Mouse (Mus musculus): Measurements from ENCODE around the gene Gng10.

Gng10 gene

DNA sequence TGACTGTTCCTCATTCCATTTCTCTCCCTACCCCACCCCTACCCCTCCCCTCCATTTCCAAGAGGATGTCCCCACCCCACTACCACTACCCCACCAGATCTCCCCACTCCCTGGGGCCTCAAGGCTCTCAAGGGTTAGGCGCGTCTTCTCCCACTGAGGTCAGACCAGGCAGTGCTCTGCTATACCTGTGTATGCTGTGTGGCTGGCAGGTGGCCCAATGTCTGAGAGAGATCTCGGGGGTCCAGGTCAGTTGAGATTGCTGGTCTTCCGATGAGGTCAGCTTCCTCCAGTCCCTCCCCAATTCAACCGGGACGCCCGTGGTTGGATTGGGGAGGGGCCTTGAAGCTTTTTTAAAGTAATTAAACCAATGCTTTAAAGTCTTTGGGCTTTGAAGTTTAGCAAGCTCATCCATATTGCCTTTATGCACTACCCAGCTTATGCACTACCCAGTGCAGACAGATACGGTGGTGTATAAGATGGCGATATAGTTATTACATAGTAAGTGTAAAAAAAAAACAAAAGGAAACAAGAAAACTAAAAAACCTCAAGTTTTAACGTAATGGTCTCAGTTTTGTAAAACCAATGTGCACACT lies 467 bp upstream of the Gng10 start:
- peak; percentile 47 for DNase-seq

- DNase-seq = peak; percentile 20
Observed at GRCm38 (mm10) chr4:59035786-59036350, 980 bp downstream of the Gng10 start.

- peak; percentile 64 for DNase-seq
Observed at GRCm38 (mm10) chr4:59036490-59037127, 1.7 kb downstream of the Gng10 start.

DNA sequence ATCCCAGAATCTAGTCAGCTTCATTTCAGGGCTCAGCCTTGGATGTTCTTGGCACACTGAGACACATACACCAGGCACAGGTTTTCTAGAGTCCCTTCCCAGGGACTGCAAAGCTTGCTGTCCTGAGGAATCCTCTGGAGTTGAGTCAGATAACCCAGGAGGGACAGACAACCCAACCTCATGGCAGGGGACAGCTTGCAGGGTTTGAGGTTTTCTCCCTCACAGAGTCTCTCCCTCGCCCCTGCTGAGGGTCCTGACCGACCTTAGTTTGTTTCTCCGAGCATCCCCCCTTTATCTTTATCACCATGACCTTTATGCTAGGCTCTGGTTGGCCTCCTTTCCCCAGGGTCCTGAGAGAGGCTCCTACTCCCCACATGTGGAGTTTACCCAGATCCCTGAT lies 2.6 kb downstream of the Gng10 start:
- no peak for DNase-seq

- DNase-seq = no peak
Observed at GRCm38 (mm10) chr4:59040397-59041287, 5.8 kb downstream of the Gng10 start.

DNA sequence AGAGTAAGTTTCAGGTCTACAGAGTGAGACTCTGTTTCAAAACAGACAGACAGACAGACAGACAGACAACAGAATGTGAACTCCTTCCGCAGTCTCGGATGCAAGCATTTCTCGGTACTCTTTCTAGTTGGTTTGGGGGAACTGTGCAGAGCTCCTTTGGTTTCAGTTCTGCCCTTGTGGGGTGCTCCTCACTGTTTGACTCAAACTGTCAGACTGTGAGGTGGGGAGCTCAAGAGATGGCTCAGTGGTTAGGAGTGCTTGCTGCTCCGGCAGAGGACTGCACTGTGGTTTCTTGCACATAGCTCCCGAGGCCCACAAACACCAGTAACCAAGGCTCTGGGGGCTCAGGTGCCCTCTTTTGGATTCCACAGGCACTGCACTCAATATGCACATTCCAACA lies 8.2 kb downstream of the Gng10 start:
- no peak for DNase-seq

GRCm38 (mm10) chr4:59043891-59044290 lies 9.0 kb downstream of the Gng10 start:
- no peak for DNase-seq

DNA sequence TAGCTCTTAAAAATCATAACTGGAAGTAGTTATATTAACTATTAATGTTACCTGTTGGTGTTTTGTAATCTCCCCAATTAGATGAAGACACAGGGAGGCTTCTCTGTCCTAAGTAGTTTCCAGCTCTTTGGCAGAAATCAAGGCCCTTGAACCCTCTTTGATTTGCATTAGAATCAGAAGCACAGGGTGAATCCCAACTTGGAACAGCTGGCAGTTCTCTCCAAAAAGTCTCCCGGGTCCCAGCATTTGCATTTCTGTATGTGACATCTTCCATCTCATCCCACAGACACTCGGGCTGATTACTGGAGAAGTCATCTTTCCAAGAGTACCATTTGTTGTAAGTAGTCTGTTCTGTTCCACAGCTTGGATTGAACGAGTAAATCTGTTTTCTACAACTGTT lies 12.3 kb downstream of the Gng10 start:
- DNase-seq = no peak

DNA sequence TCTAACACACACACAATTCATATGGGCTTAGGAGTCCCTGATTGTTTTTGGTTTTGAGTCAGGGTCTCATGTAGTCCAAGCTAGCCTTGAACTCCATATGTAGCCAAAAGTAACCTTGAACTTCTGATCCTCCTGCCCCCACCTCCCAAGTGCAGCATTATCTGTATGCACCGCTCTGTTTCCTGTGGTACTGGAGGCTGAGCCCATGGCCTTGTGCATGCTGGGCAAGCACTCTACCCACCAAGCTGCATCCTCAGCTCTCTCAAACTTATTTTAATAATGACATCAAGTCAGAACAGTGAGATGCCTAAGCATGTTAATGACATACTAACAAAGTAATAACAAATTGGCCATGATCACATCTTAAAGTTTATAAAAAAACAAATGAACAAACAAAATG lies 16.2 kb downstream of the Gng10 start:
- DNase-seq = no peak

GRCm38 (mm10) chr4:59057929-59058328 lies 23.0 kb downstream of the Gng10 start:
- no peak for DNase-seq

- DNase-seq = no peak
Observed at GRCm38 (mm10) chr4:59062526-59062925, 27.6 kb downstream of the Gng10 start.

GRCm38 (mm10) chr4:59069276-59069675 lies 34.4 kb downstream of the Gng10 start:
- DNase-seq = no peak

DNA sequence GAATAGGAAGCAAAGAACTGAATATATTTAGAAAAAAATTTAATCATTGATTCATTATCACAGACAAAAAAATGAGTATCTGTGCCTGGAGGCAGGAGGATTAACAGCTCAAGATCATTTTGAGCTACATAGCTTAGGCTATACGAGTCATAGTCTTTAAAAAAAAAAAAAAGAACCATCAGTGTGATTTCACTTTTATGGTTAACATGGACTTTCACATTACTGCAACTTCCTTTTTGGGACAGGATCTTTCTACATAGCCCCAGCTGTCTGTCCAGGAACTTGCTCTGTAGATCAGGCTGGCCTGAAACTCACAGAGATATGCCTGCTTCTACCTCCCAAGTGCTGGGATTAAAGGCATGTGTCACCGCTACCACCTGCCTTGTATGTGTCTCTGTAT lies 48.5 kb downstream of the Gng10 start:
- no peak for DNase-seq

GRCm38 (mm10) chr4:59089391-59089790 lies 54.5 kb downstream of the Gng10 start:
- DNase-seq = no peak
